Mouse (Mus musculus): ENCODE results near the gene Xlr3c. TPM values are rescaled to one million over a fixed set of nuclear protein-coding genes. Genes with fewer than 3 reads are reported as not detected.
"Not testable (repeated sequence)": the region's sequence is repeated elsewhere in the genome, so short reads cannot be mapped to it uniquely, and the experiment has no call there.

Xlr3c gene
- total RNA-seq, 1 experiment, result 8.9 TPM

GRCm38 (mm10) chrX:73229288-73229687 lies 35.9 kb downstream of the Xlr3c start:
- Histone ChIP-seq H3K4me1 (ENCODE audit: control insufficient read depth in 2 of 2, insufficient read depth in 2 of 2, low read length in 2 of 2, poor library complexity in 1 of 2) (no peaks in the 10 kb centered on the region), H3K4me3 (ENCODE audit: insufficient read depth in 1 of 2, low read depth in 1 of 2, low read length in 2 of 2, poor library complexity in 1 of 2, severe bottlenecking in 1 of 2) (peak overlapping the region in 1 of 2 experiments; percentile 69; a peak in 3 of 4 replicates), H3K36me3 (ENCODE audit: control insufficient read depth, insufficient read depth, low read length, poor library complexity, severe bottlenecking) (no peaks in the 10 kb centered on the region), H3K9me3 (ENCODE audit: control insufficient read depth, insufficient read depth, low read depth, low read length) (no peaks in the 10 kb centered on the region), H3K9ac (ENCODE audit: insufficient read depth, low read depth, low read length, poor library complexity, severe bottlenecking) (no peak overlapping the region), H3K27ac (ENCODE audit: insufficient read depth, low read depth, low read length, poor library complexity, severe bottlenecking) (no peak overlapping the region)
- DNase-seq (ENCODE audit: low read depth, low spot score), result no peak
- in situ Hi-C loops (cut with MboI; ENCODE audit: low sequenced_read_pairs in 2 of 2, unreplicated experiment in 2 of 2), result no loop called here
- TF ChIP-seq CHD2 (IDR thresholded peaks at IDR 0.05; ENCODE audit: low read depth, low read length), result no peak
- no peak for TF ChIP-seq ZNF384 (IDR thresholded peaks at IDR 0.05; ENCODE audit: low read depth, low read length)
- TF ChIP-seq ZC3H11A (IDR thresholded peaks at IDR 0.05; ENCODE audit: borderline replicate concordance, low read depth, low read length), result no peak
- TF ChIP-seq MAFK (IDR thresholded peaks at IDR 0.05; ENCODE audit: insufficient read depth, low read depth, low read length), result no peak
- no peak for TF ChIP-seq HCFC1 (IDR thresholded peaks at IDR 0.05; ENCODE audit: borderline replicate concordance, insufficient read depth, low read length)

- no peaks in the 10 kb centered on the region for H3K9me3 ChIP-seq (ENCODE audit: control insufficient read depth, insufficient read depth, low read depth, low read length)
- in situ Hi-C loops (cut with MboI; ENCODE audit: low sequenced_read_pairs in 2 of 2, unreplicated experiment in 2 of 2), result no loop called here
- peak overlapping the region; percentile 86 for H3K9ac ChIP-seq (ENCODE audit: insufficient read depth, low read depth, low read length, poor library complexity, severe bottlenecking)
- peak overlapping the region; percentile 69 to 89 for H3K4me3 ChIP-seq (ENCODE audit: insufficient read depth in 1 of 2, low read depth in 1 of 2, low read length in 2 of 2, poor library complexity in 1 of 2, severe bottlenecking in 1 of 2)
- H3K4me1 ChIP-seq (ENCODE audit: control insufficient read depth in 2 of 2, insufficient read depth in 2 of 2, low read length in 2 of 2, poor library complexity in 1 of 2), result no peaks in the 10 kb centered on the region
- no peak overlapping the region for H3K27ac ChIP-seq (ENCODE audit: insufficient read depth, low read depth, low read length, poor library complexity, severe bottlenecking)
- TF ChIP-seq ZNF384 (IDR thresholded peaks at IDR 0.05; ENCODE audit: low read depth, low read length), result no peak
- TF ChIP-seq HCFC1 (IDR thresholded peaks at IDR 0.05; ENCODE audit: borderline replicate concordance, insufficient read depth, low read length), result no peak
- TF ChIP-seq MAFK (IDR thresholded peaks at IDR 0.05; ENCODE audit: insufficient read depth, low read depth, low read length), result no peak
- TF ChIP-seq CHD2 (IDR thresholded peaks at IDR 0.05; ENCODE audit: low read depth, low read length), result no peak
- no peak for TF ChIP-seq ZC3H11A (IDR thresholded peaks at IDR 0.05; ENCODE audit: borderline replicate concordance, low read depth, low read length)
- no peaks in the 10 kb centered on the region for H3K36me3 ChIP-seq (ENCODE audit: control insufficient read depth, insufficient read depth, low read length, poor library complexity, severe bottlenecking)
- DNase-seq (ENCODE audit: low read depth, low spot score), result no peak
Measured at GRCm38 (mm10) chrX:73228606-73229214, 36.5 kb downstream of the Xlr3c start.

GRCm38 (mm10) chrX:73227914-73228605 lies 37.1 kb downstream of the Xlr3c start, which contains the start of gene F8a:
TSS of gene F8a (plus strand) at chrX:73228291.
- H3K4me3 ChIP-seq (ENCODE audit: insufficient read depth in 1 of 2, low read depth in 1 of 2, low read length in 2 of 2, poor library complexity in 1 of 2, severe bottlenecking in 1 of 2), result peak within 1 kb of the TSS; percentile 69 to 89
- in situ Hi-C loops (cut with MboI; ENCODE audit: low sequenced_read_pairs in 2 of 2, unreplicated experiment in 2 of 2), result no loop called here
- TF ChIP-seq MAFK (IDR thresholded peaks at IDR 0.05; ENCODE audit: insufficient read depth, low read depth, low read length) (no peak), ZNF384 (IDR thresholded peaks at IDR 0.05; ENCODE audit: low read depth, low read length) (no peak), ZC3H11A (IDR thresholded peaks at IDR 0.05; ENCODE audit: borderline replicate concordance, low read depth, low read length) (no peak), HCFC1 (IDR thresholded peaks at IDR 0.05; ENCODE audit: borderline replicate concordance, insufficient read depth, low read length) (no peak), CHD2 (IDR thresholded peaks at IDR 0.05; ENCODE audit: low read depth, low read length) (no peak)
- H3K9me3 ChIP-seq (ENCODE audit: control insufficient read depth, insufficient read depth, low read depth, low read length), result no peaks in the 10 kb centered on the region
- H3K9ac ChIP-seq (ENCODE audit: insufficient read depth, low read depth, low read length, poor library complexity, severe bottlenecking), result peak within 1 kb of the TSS; percentile 86
- DNase-seq (ENCODE audit: low read depth, low spot score), result peak; percentile 34
- no peaks in the 10 kb centered on the region for H3K4me1 ChIP-seq (ENCODE audit: control insufficient read depth in 2 of 2, insufficient read depth in 2 of 2, low read length in 2 of 2, poor library complexity in 1 of 2)
- no peaks in the 10 kb centered on the region for H3K36me3 ChIP-seq (ENCODE audit: control insufficient read depth, insufficient read depth, low read length, poor library complexity, severe bottlenecking)
- H3K27ac ChIP-seq (ENCODE audit: insufficient read depth, low read depth, low read length, poor library complexity, severe bottlenecking), result no peak within 1 kb of the TSS

- Histone ChIP-seq H3K9ac (ENCODE audit: insufficient read depth, low read depth, low read length, poor library complexity, severe bottlenecking) (no peak overlapping the region), H3K36me3 (ENCODE audit: control insufficient read depth, insufficient read depth, low read length, poor library complexity, severe bottlenecking) (no peaks in the 10 kb centered on the region), H3K27ac (ENCODE audit: insufficient read depth, low read depth, low read length, poor library complexity, severe bottlenecking) (no peak overlapping the region), H3K9me3 (ENCODE audit: control insufficient read depth, insufficient read depth, low read depth, low read length) (no peaks in the 10 kb centered on the region), H3K4me3 (ENCODE audit: insufficient read depth in 1 of 2, low read depth in 1 of 2, low read length in 2 of 2, poor library complexity in 1 of 2, severe bottlenecking in 1 of 2) (no peak overlapping the region), H3K4me1 (ENCODE audit: control insufficient read depth in 2 of 2, insufficient read depth in 2 of 2, low read length in 2 of 2, poor library complexity in 1 of 2) (no peaks in the 10 kb centered on the region)
- in situ Hi-C loops (cut with MboI; ENCODE audit: low sequenced_read_pairs in 2 of 2, unreplicated experiment in 2 of 2), result no loop called here
- no peak for DNase-seq (ENCODE audit: low read depth, low spot score)
- TF ChIP-seq CHD2 (IDR thresholded peaks at IDR 0.05; ENCODE audit: low read depth, low read length) (no peak), ZNF384 (IDR thresholded peaks at IDR 0.05; ENCODE audit: low read depth, low read length) (no peak), MAFK (IDR thresholded peaks at IDR 0.05; ENCODE audit: insufficient read depth, low read depth, low read length) (no peak), HCFC1 (IDR thresholded peaks at IDR 0.05; ENCODE audit: borderline replicate concordance, insufficient read depth, low read length) (no peak), ZC3H11A (IDR thresholded peaks at IDR 0.05; ENCODE audit: borderline replicate concordance, low read depth, low read length) (no peak)
Measured at GRCm38 (mm10) chrX:73225365-73225764, 39.8 kb downstream of the Xlr3c start.

GRCm38 (mm10) chrX:73213819-73214564 lies 51.2 kb downstream of the Xlr3c start, which contains the start of gene Xlr4b:
TSS of gene Xlr4b (plus strand) at chrX:73214333.
- H3K9ac ChIP-seq (ENCODE audit: insufficient read depth, low read depth, low read length, poor library complexity, severe bottlenecking); H3K4me1 ChIP-seq (ENCODE audit: control insufficient read depth in 2 of 2, insufficient read depth in 2 of 2, low read length in 2 of 2, poor library complexity in 1 of 2); H3K4me3 ChIP-seq (ENCODE audit: insufficient read depth in 1 of 2, low read depth in 1 of 2, low read length in 2 of 2, poor library complexity in 1 of 2, severe bottlenecking in 1 of 2); H3K9me3 ChIP-seq (ENCODE audit: control insufficient read depth, insufficient read depth, low read depth, low read length); H3K36me3 ChIP-seq (ENCODE audit: control insufficient read depth, insufficient read depth, low read length, poor library complexity, severe bottlenecking); in situ Hi-C loops (cut with MboI; ENCODE audit: low sequenced_read_pairs in 2 of 2, unreplicated experiment in 2 of 2); H3K27ac ChIP-seq (ENCODE audit: insufficient read depth, low read depth, low read length, poor library complexity, severe bottlenecking); DNase-seq (ENCODE audit: low read depth, low spot score): not testable (repeated sequence)

Data from ES-E14 (cell line).